Mouse (Mus musculus): ENCODE results near the gene Trem2.

Gene Trem2

GRCm38 (mm10) chr17:48346231-48346630 is at the start of gene Trem2:
TSS of gene Trem2 (plus strand) at chr17:48346401.
- DNase-seq (ENCODE audit: low spot score in 2 of 2), result no peak

- peak in 1 of 2 experiments; percentile 47 for DNase-seq (ENCODE audit: low spot score in 2 of 2)
These were observed 47.0 kb upstream of the Trem2 start, which contains the start of gene Treml2 for GRCm38 (mm10) chr17:48299203-48299602. TSS of gene Treml2 (plus strand) at chr17:48299498.

- peak in 1 of 2 experiments; percentile 49 for DNase-seq (ENCODE audit: low spot score in 2 of 2)
These were observed 46.4 kb upstream of the Trem2 start for GRCm38 (mm10) chr17:48299756-48300155.

GRCm38 (mm10) chr17:48300199-48300598 is 46.0 kb upstream of the Trem2 start:
- peak; percentile 74 to 85 for DNase-seq (ENCODE audit: low spot score in 2 of 2)

GRCm38 (mm10) chr17:48300861-48301260 is 45.3 kb upstream of the Trem2 start:
- DNase-seq (ENCODE audit: low spot score in 2 of 2), result peak; percentile 53 to 72

GRCm38 (mm10) chr17:48301792-48302191 is 44.4 kb upstream of the Trem2 start:
- DNase-seq (ENCODE audit: low spot score in 2 of 2), result no peak

- no peak for DNase-seq (ENCODE audit: low spot score in 2 of 2)
These were observed 34.1 kb upstream of the Trem2 start for GRCm38 (mm10) chr17:48312124-48312523.

GRCm38 (mm10) chr17:48315905-48316579 is 30.2 kb upstream of the Trem2 start, which contains the start of gene B430306N03Rik:
TSS of gene B430306N03Rik (plus strand) at chr17:48316141.
- DNase-seq (ENCODE audit: low spot score in 2 of 2), result peak in 1 of 2 experiments; percentile 34

- no peak for DNase-seq (ENCODE audit: low spot score in 2 of 2)
These were observed 27.5 kb upstream of the Trem2 start for GRCm38 (mm10) chr17:48318686-48319085.

GRCm38 (mm10) chr17:48321279-48321678 is 24.9 kb upstream of the Trem2 start:
- no peak for DNase-seq (ENCODE audit: low spot score in 2 of 2)

GRCm38 (mm10) chr17:48323236-48323635 is 23.0 kb upstream of the Trem2 start:
- DNase-seq (ENCODE audit: low spot score in 2 of 2), result no peak

GRCm38 (mm10) chr17:48324258-48324657 is 21.9 kb upstream of the Trem2 start:
- DNase-seq (ENCODE audit: low spot score in 2 of 2), result peak in 1 of 2 experiments; percentile 45

- no peak for DNase-seq (ENCODE audit: low spot score in 2 of 2)
These were observed 21.1 kb upstream of the Trem2 start for GRCm38 (mm10) chr17:48325093-48325492.

- DNase-seq (ENCODE audit: low spot score in 2 of 2), result no peak
These were observed 20.6 kb upstream of the Trem2 start for GRCm38 (mm10) chr17:48325638-48326037.

GRCm38 (mm10) chr17:48326656-48327055 is 19.5 kb upstream of the Trem2 start:
- DNase-seq (ENCODE audit: low spot score in 2 of 2), result no peak

GRCm38 (mm10) chr17:48332524-48332923 is 13.7 kb upstream of the Trem2 start:
- DNase-seq (ENCODE audit: low spot score in 2 of 2), result no peak

- DNase-seq (ENCODE audit: low spot score in 2 of 2), result no peak
These were observed 12.0 kb upstream of the Trem2 start for GRCm38 (mm10) chr17:48334186-48334585.

- peak; percentile 88 to 97 for DNase-seq (ENCODE audit: low spot score in 2 of 2)
These were observed 9.3 kb upstream of the Trem2 start for GRCm38 (mm10) chr17:48336857-48337256.

- DNase-seq (ENCODE audit: low spot score in 2 of 2), result no peak
These were observed 5.9 kb upstream of the Trem2 start for GRCm38 (mm10) chr17:48340267-48340666.

- no peak for DNase-seq (ENCODE audit: low spot score in 2 of 2)
These were observed 4.3 kb upstream of the Trem2 start for GRCm38 (mm10) chr17:48341947-48342346.

GRCm38 (mm10) chr17:48343065-48343464 is 3.1 kb upstream of the Trem2 start:
- DNase-seq (ENCODE audit: low spot score in 2 of 2), result no peak

- DNase-seq (ENCODE audit: low spot score in 2 of 2), result no peak
These were observed 377 bp upstream of the Trem2 start for GRCm38 (mm10) chr17:48345824-48346223.

GRCm38 (mm10) chr17:48346834-48347233 is 633 bp downstream of the Trem2 start:
- DNase-seq (ENCODE audit: low spot score in 2 of 2), result no peak

GRCm38 (mm10) chr17:48347287-48347686 is 1.1 kb downstream of the Trem2 start:
- DNase-seq (ENCODE audit: low spot score in 2 of 2), result no peak
